Mouse (Mus musculus) stomach, postnatal 0 days (tissue): ENCODE results near the gene Gm6309.
A peak's percentile ranks its signal among the peaks of the same experiment; 100 is the strongest.

ENCODE experiments used
- CTCF ChIP-seq: IDR thresholded peaks from 2 replicates; pipeline ENCODE4 v1.5.1; 2016; ENCODE audit warnings: antibody characterized with exemption, low read depth, mild to moderate bottlenecking, moderate library complexity
- EP300 ChIP-seq: optimal IDR thresholded peaks from 2 replicates; pipeline ENCODE3; 2016; ENCODE audit warnings: antibody characterized with exemption

- TF ChIP-seq CTCF (0 out of 2 replicates have a peak, but pooled peaks have one; percentile 34), EP300 (no peak)
These were observed 30.1 kb upstream of the Gm6309 start for GRCm38 (mm10) chr5:146200580-146200979.
